Comparison of ENCODE assay signal across 8 mouse cellular contexts in genomic region chr2:155236362-155236992, GRCm38 (mm10). TPM values are rescaled to one million over a fixed set of nuclear protein-coding genes. Genes with fewer than 3 reads are reported as not detected.
DNase-seq lines count a peak whose midpoint lies in the region; ATAC-seq lines count a peak whose summit lies in the region.

TSS of gene Dynlrb1 (plus strand) at chr2:155236533.

- H3K36me3 ChIP-seq in heart, embryonic 13.5 days, result peaks cover 13% of the 10 kb centered on the region
- H3K36me3 ChIP-seq in liver, embryonic 12.5 days, result peaks cover 5% of the 10 kb centered on the region; the same call in 1 of the 2 replicates
- H3K36me3 ChIP-seq in stomach, embryonic 15.5 days, result no peaks in the 10 kb centered on the region

- no peaks in the 10 kb centered on the region for H3K27me3 ChIP-seq in heart, embryonic 13.5 days (replicated peaks)
- no peaks in the 10 kb centered on the region for H3K27me3 ChIP-seq in liver, embryonic 12.5 days (replicated peaks)
- H3K27me3 ChIP-seq in stomach, embryonic 15.5 days (replicated peaks), result no peaks in the 10 kb centered on the region

- H3K4me3 ChIP-seq in brown adipose tissue, adult 24 weeks (ENCODE audit: insufficient read depth, low read depth, low read length), result peak within 1 kb of the TSS; percentile 89
- peak within 1 kb of the TSS; percentile 90 for H3K4me3 ChIP-seq in heart, embryonic 13.5 days
- H3K4me3 ChIP-seq in liver, embryonic 12.5 days, result peak within 1 kb of the TSS; percentile 94
- peak within 1 kb of the TSS; percentile 91 for H3K4me3 ChIP-seq in stomach, embryonic 15.5 days (replicated peaks)

- DNase-seq in CD4-positive, CD25-positive, alpha-beta regulatory T cell, adult 2 months (ENCODE audit: low read depth, low spot score), result peak; percentile 96
- DNase-seq in fat pad, adult 2 months (ENCODE audit: extremely low read depth, low read depth, low spot score), result peak; percentile 62
- DNase-seq in kidney, postnatal 10 days, result peak; percentile 100
- peak; percentile 91 to 92 for DNase-seq in natural killer cell, adult 2 months (ENCODE audit: low spot score in 2 of 2)

- H3K4me1 ChIP-seq in brown adipose tissue, adult 24 weeks (ENCODE audit: control insufficient read depth, insufficient read depth, insufficient read length, low read length), result peaks cover 16% of the 10 kb centered on the region
- peaks cover 37% of the 10 kb centered on the region for H3K4me1 ChIP-seq in heart, embryonic 13.5 days
- H3K4me1 ChIP-seq in liver, embryonic 12.5 days, result peaks cover 26% of the 10 kb centered on the region
- H3K4me1 ChIP-seq in stomach, embryonic 15.5 days, result peaks cover 12% of the 10 kb centered on the region

- 0% methylated on average over 50 of the region's 50 CpGs for WGBS in heart, embryonic 13.5 days
- under 1% methylated on average over 50 of the region's 50 CpGs for WGBS in liver, embryonic 12.5 days (ENCODE audit: insufficient replicate concordance)
- WGBS in stomach, embryonic 15.5 days, result under 1% methylated on average over 50 of the region's 50 CpGs

- H3K27ac ChIP-seq in brown adipose tissue, adult 24 weeks (replicated peaks; ENCODE audit: low read depth, low read length), result peak within 1 kb of the TSS; percentile 79
- peak within 1 kb of the TSS; percentile 88 for H3K27ac ChIP-seq in heart, embryonic 13.5 days (replicated peaks)
- peak within 1 kb of the TSS; percentile 80 for H3K27ac ChIP-seq in liver, embryonic 12.5 days
- H3K27ac ChIP-seq in stomach, embryonic 15.5 days, result peak within 1 kb of the TSS; percentile 89

- H3K9ac ChIP-seq in heart, embryonic 13.5 days, result peak within 1 kb of the TSS; percentile 89
- peak within 1 kb of the TSS; percentile 94 for H3K9ac ChIP-seq in liver, embryonic 12.5 days
- H3K9ac ChIP-seq in stomach, embryonic 15.5 days, result peak within 1 kb of the TSS; percentile 91

- peak; percentile 97 for ATAC-seq in heart, embryonic 13.5 days (ENCODE audit: extremely low read depth, insufficient number of reproducible peaks, low FRiP score, low TSS enrichment)
- peak; percentile 99 for ATAC-seq in liver, embryonic 12.5 days
- ATAC-seq in stomach, embryonic 15.5 days (ENCODE audit: insufficient read depth, low FRiP score, low read depth), result peak; percentile 99

- H3K9me3 ChIP-seq in heart, embryonic 13.5 days, result no peaks in the 10 kb centered on the region
- H3K9me3 ChIP-seq in liver, embryonic 12.5 days (replicated peaks), result no peaks in the 10 kb centered on the region
- no peaks in the 10 kb centered on the region for H3K9me3 ChIP-seq in stomach, embryonic 15.5 days

- H3K4me2 ChIP-seq in heart, embryonic 13.5 days, result peak within 1 kb of the TSS; percentile 95
- peak within 1 kb of the TSS; percentile 80 for H3K4me2 ChIP-seq in liver, embryonic 12.5 days
- H3K4me2 ChIP-seq in stomach, embryonic 15.5 days, result peak within 1 kb of the TSS; percentile 73

RNA-seq across cellular contexts. Expression of gene Dynlrb1, which starts in this region (rescaled TPM):
- polyA plus RNA-seq in brown adipose tissue, adult 24 weeks (2012; ENCODE audit: insufficient read depth, insufficient read length, missing spikeins), result 372 and 376 TPM in 2 replicates
- 412 and 445 TPM in 2 replicates for polyA plus RNA-seq in heart, embryonic 13.5 days (2015; fragmentation: Nextera tagmentation; extraction: Ambion mirVana)
- polyA plus RNA-seq in liver, embryonic 12.5 days (2016; fragmentation: Nextera tagmentation; extraction: Ambion mirVana), result 152 and 160 TPM in 2 replicates
- 342 and 358 TPM in 2 replicates for polyA plus RNA-seq in stomach, embryonic 15.5 days (2015; fragmentation: Nextera tagmentation; extraction: Ambion mirVana)

Comparison
In these comparisons a context has a peak if more than half of its experiments do, and no peak if none do; other contexts are left out.
1. Peak in every context shown above with its lines: DNase-seq, ATAC-seq, H3K4me3 ChIP-seq and H3K27ac ChIP-seq.